Mouse (Mus musculus) CH12F3 (cell line): Measurements from ENCODE around the gene Ankfy1.
"Not testable (repeated sequence)": the region's sequence is repeated elsewhere in the genome, so short reads cannot be mapped to it uniquely, and the experiment has no call there.

Experiments
- in situ Hi-C: fragments of 300-500 bp; cut with MboI; formaldehyde crosslinking; loops from 2 replicates; pipeline ENCODE4 v1.14.3; 2020; ENCODE audit warnings: low sequenced_read_pairs

Ankfy1 gene

GRCm38 (mm10) chr11:72689551-72690510, at the start of gene Ankfy1:
Ankfy1 (plus strand) TSS chr11:72690006.
- in situ Hi-C loops = no loop called here

GRCm38 (mm10) chr11:72642730-72643129, 47.1 kb upstream of the Ankfy1 start:
- in situ Hi-C loops = no loop called here

GRCm38 (mm10) chr11:72645386-72645785, 44.4 kb upstream of the Ankfy1 start:
- in situ Hi-C loops = no loop called here

GRCm38 (mm10) chr11:72650347-72650746, 39.5 kb upstream of the Ankfy1 start:
- in situ Hi-C loops = no loop called here

DNA sequence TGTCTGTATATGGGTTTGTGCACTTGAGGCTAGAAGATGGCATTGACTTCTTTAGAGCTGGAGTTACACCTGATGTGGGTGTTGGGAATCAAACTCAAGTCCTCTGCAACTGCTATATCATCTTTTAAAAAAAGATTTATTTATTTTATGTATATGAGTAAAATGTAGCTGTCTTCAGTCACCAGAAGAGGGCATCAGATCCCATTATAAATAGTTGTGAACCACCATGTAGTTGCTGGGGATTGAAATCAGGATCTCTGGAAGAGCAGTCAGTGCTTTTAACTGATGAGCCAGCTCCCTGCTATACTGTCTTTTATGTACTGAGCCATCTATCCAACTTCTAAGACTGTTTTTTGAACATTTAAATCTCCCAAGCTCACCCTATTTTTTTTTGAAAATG, 29.9 kb upstream of the Ankfy1 start:
- in situ Hi-C loops = no loop called here

DNA sequence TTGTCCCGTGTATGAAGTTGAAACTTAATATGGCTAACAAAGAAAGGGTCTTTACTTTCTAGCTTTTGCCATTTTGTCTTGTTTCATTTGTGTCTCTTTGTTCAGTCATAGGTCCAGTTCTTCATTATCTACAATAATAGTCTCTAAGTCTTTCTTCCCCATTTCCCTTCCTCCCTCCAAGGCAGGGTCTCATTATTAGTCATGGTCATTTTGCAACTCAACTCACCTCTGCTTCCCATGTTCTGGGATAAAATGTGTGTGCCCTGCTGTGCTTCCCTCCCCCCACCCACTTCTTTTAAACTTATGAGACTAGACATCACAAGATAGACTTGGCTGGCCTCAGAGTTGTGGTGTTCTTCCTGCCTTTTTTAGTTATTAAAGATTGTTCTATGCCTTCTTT, 29.4 kb upstream of the Ankfy1 start:
- in situ Hi-C loops = no loop called here

DNA sequence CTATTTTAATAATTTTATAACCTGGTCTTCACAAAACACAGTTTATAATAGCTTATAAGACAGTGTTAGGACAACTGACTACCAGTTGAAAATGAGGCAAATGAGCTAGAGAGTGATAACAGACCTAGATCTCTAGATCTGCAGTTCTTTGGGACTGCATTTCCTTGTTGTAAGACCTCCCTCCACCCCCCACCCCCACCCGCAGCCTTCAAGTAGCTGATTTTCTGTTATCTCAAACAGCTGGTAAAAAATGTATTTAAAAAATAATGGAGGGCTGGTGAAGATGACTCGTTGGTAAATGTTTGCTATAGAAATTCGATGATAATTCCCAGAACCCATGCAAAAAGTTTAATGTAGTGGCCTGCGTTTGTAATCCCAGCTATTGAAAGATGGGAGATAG, 25.2 kb upstream of the Ankfy1 start:
- in situ Hi-C loops = no loop called here

DNA sequence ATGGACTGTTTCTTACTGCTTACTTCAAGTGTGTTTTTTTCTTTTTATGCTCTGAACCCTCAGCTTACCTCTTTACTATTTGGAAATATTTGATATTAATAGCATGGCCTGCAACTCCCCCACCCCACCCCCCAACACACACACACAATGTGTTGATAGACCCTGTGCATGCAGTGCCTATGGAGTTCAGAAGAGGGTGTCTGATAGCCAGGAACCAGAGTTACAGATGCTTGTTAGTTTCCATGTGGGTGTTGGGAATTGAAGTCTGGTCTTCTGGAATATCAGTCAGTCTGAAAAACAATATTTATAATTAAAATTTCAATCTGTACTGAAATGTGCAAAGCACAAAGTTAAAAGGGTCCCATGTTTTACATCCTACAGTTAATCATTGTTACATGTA, 19.2 kb upstream of the Ankfy1 start:
- in situ Hi-C loops = no loop called here

DNA sequence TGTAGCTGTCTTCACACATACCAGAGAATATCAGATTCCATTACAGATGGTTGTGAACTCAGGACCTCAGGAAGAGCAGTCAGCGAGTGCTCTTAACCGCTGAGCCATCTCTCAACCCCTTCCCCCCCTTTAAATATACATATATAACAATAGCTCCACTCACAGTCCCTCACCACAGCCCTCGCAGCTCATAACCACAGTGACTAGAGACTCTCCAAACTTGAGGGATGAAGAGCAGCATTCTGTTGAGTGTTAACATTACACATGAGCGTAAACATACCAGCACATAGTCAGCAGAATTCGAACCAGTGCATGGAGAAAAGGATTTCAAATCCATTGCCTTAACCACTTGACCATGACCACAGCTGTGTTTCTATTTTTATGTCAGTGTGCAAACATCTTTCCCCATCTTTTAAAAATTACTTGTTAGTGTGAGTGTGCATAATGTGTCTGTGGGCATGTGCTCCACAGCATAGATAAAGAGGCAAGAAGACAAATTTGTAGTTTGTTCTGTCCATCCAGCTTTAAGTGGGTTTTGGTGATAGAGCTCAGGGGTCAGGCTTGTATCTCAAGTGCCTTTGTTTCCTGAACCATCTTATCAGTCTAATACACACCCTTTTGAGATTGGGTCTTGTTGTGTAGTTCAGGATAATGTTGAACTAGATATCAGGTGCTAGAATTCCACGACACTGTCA, 18.4 kb upstream of the Ankfy1 start:
- in situ Hi-C loops = no loop called here

GRCm38 (mm10) chr11:72672438-72672837, 17.4 kb upstream of the Ankfy1 start:
- in situ Hi-C loops = no loop called here

DNA sequence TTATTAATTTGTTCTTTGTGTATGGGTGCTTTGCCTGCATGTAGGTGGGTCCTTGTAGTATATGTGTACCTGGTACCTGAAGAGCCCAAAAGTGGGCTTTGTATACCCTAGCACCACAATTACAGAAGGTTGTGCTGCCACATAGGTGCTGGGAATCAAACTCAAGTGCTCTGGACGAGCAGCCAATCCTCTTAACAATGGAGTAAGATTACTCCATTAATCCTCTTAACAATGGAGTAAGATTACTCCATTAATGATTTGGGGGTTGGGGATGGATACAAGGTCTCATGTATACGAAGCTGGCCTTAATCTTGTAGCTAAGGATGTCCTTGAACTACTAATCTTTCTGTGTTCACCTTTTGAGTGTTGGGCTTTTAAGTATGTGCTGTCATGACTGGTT, 14.5 kb upstream of the Ankfy1 start:
- in situ Hi-C loops = no loop called here

GRCm38 (mm10) chr11:72680726-72681125, 9.1 kb upstream of the Ankfy1 start:
- in situ Hi-C loops = no loop called here

DNA sequence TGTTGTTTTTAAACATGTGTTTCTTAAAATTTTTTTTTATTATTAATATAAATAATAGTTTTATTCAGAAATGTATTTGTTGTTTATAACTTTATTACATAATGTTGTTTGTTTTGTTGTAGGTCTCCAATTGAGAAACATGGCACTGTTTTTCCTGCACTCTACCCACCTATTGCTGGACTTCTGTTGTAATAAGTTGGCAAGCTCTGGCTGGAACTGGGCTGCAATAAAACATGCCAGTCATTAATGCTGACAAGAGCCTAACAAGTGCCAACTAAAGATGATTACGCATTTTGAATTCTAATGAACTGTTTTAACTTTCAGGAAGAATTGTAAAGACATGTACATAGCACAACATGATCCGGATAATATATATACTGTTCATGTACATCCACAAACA, 6.4 kb upstream of the Ankfy1 start:
- in situ Hi-C loops = no loop called here

GRCm38 (mm10) chr11:72686697-72687096, 3.1 kb upstream of the Ankfy1 start:
- in situ Hi-C loops = no loop called here

- in situ Hi-C loops = no loop called here
Measured at GRCm38 (mm10) chr11:72688242-72688641, 1.6 kb upstream of the Ankfy1 start.

DNA sequence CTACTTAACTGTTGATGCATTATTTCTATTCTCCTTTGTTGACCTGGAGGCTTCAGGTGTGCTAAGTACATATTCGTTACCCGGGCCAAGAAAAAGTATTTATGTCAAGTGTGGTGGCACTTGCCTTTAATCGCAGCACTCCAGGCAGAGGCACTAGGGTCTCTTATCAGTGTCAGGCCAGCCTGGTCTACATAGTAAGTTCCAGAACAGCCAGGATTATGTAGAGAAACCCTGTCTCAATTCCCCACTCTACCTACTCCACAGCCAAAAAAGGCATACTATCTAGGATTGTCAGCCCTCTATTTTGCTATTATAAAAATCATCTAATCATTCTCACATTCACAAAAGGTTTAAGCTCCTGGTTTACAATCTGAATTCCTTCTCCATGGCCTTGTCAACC, 691 bp upstream of the Ankfy1 start:
- in situ Hi-C loops = no loop called here

DNA sequence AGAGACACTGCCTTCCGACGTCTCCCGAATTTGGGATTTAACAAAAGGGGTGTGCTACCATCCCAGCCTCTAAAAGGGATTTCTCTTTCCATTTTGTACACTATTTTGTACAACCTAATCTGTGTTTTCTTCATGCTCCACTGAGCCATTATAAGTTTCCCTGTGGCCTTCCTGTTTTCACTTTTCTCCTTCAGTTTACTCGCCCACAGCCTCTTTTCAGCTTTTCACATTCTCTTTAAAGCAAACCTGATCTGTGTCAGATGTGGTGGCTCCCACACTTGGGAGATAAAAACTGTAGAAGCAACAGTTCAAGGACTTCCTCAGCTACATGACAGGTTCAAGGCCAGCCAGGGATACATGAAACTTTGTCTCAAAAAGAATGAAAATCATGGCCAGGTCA, 2.5 kb downstream of the Ankfy1 start:
- in situ Hi-C loops = no loop called here

- in situ Hi-C loops = no loop called here
Measured at GRCm38 (mm10) chr11:72695025-72695424, 5.2 kb downstream of the Ankfy1 start.

DNA sequence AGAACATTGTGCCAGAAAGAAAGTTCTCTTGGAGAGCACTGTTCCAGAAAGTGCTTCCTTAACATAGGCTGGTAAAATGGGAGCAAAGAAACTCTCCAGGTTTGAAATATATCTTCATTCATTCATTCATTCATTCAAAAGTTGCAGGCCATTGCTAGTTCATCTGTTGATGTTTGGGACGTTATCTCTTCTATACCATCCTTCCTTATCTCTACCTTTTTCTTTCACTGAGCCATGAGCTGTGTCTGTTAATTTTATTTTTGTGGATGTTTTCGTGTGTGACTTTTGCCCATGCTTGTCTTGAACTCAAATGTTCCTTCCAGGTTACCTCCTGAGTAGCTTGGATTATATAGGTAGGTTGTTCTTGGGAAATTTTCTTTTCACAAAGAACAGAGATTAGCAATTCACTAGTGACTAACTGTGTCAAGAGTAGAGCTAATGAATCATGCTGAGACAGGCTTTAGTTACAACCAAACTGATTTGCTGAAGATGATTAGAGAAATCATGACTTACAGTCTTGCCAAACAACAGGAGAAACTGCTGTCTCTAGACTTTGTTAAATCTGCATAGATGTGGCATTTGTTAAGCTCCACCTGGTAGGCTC, 6.7 kb downstream of the Ankfy1 start:
- in situ Hi-C loops = no loop called here

DNA sequence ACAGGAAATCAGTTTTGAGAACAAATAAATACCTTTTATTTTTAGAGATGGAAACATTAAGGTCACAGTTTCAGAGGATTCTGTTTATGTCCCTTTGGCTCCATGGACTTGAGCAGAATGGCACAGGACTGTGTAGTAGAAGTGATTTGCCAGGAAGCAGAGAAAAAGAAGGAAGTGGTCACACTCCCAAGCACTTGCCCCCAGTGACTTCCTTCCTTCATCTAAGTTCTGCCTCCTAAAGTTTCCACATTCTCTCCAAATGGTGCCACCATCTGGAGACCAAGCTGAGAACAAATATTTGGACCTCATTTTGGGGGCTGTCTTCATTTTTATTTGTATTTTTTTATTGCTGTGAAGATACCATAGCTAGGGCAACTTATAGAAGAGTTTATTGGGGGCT, 7.5 kb downstream of the Ankfy1 start:
- in situ Hi-C loops = no loop called here

DNA sequence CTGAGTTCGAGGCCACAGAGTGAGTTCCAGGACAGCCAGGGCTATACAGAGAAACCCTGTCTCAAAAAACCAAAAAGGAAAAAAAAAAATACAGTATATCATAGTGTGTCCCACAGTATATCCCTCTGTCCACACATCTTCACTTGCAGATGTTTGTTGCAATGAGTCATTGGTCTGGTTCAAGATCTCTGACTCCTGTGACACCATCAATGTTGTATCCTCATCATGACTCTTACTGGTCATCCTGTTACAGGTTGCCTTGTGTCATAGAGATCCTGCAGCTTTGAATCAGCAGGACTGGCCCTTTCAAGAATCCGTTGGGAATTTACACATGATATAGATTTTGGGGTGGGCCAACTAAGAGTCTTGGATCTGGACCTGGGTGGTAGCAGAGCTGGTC, 15.3 kb downstream of the Ankfy1 start:
- in situ Hi-C loops = not testable (repeated sequence)

DNA sequence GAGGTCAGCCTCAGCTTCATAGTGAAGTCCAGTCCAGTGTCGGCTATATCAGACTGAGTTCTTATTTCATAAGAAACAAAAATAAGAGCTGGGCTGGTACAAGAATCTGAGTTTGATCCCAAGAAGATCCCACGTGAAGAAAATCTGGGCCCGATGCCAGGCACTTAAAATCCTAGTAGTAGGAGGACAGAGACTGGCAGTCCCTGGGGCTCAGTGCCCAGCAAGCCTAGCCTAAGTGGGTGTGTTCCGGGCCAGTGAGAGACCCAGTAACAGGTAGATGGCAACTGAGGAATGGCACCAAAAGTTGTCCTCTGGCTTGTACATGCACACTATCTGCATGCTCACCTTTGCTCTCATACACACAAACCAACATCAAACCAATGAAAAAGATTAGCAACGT, 22.9 kb downstream of the Ankfy1 start:
- in situ Hi-C loops = no loop called here
